Mouse (Mus musculus): ENCODE results near the gene Pcca.

The Pcca gene

GRCm38 (mm10) chr14:122862623-122863022 is 328.5 kb downstream of the Pcca start:
- no peak for DNase-seq

- DNase-seq = no peak
Measured at GRCm38 (mm10) chr14:122865462-122866129, 331.5 kb downstream of the Pcca start.

- no peak for DNase-seq
Measured at GRCm38 (mm10) chr14:122867531-122868285, 333.6 kb downstream of the Pcca start.

DNA sequence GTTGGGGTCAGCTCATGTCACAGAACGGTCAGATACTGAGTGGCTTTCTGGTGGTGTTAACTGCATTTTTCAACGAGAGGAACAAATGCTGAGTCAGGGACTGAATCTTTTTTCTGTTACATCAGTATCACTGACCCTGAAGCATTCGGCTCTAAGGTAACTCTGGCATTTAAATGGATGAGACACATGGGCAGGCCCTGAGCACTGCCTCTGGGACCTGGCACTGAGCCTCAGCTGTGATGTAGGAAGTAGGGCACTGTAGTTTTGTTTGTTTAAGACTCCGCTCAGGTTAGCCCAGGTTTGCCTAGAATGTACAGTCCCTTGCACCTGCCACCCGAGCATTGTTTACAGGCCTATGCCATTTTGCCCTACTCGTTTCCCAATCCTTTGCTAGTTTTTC is 335.7 kb downstream of the Pcca start:
- no peak for DNase-seq

DNA sequence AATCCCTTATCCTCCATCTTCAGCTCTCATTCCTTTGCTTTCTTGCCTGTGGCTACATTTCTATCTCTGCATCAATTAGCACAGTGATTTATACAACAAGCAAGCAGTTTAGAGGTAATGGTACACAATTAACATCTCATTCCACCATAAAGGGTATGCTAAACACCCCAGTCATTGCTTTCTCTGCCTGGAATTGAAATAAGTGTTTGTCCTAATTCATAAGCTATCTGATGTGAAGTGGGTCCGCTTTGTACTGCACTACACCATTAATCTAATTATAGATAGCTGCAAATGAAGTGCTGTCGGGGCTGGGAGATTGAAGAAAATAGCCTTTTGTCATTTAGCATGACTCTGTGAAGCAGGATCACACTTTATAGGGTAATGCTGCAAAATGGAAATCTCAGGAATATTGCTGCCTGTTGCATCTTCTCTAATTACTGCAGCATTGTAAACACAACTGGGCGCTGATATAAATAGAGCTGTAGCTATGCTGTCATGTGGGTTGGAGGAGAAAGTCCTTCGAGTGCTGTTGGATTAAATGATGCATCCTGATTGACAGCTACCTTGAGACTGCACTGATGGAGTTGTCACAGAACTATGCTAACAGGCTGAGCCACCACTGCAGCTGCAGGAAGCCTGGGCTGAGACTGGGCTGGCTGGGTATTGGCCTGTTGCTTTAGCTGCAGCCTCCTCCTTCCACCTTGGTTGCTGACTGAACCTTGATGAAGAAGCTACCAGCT is 337.9 kb downstream of the Pcca start:
- no peak for DNase-seq

DNA sequence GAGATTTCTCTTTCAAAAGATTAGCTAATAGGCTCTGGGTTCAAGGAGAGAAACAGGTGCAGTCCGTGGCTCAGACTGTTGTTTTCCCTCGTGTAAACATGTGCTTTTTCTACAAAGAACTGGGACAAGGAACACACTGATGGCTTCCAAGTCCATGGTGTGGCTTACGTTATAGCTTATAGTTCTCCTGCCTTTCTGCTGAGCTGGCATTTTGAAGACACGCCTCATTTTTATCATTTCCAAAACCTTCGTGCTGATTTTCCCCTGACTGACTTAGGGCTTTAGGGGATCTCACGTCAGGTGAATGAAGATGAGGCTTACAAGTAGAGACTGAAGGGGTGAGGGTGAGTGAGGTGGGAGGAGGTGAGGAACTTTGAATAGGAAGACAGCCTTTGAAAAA is 338.5 kb downstream of the Pcca start:
- no peak for DNase-seq

- DNase-seq = no peak
Measured at GRCm38 (mm10) chr14:122875056-122875455, 340.9 kb downstream of the Pcca start.

GRCm38 (mm10) chr14:122875636-122876035 is 341.5 kb downstream of the Pcca start:
- DNase-seq = no peak

GRCm38 (mm10) chr14:122876163-122876562 is 342.0 kb downstream of the Pcca start:
- peak; percentile 58 to 62 for DNase-seq

DNA sequence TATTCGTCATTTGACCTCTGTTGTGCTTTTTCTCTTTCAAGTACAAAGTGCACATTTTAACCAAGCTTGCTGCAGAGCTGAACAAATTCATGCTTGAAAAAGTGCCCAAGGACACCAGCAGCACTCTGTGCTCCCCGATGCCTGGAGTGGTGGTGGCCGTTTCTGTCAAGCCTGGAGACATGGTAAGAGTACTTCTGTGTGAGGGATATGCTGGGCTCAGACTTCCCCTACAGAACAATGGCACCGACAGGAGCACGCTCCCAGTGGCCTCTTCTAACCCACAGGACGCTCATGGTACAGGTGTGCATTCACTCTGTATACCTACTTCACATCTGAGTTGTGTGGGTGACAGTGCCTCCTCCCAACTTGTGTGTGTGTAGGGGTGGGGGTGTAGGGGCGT is 342.6 kb downstream of the Pcca start:
- DNase-seq = no peak

DNA sequence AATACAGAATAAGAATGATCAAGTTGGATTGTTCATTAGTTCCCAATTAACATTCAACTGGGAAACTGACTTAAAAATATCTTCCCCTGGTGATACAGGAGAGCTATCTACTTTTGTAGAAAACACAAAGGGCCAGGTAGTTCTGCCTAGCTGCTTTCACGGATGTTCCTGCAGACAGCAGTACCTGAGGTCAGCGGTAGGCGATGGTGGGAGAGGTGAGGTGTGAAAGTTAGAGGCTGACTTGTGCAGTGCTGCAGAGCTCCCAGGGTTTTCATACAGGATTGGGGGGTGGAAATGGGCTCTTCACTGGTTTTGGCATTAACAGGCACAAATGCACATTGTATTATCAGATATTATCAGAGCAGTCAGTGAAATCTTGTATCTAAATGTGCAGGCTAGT is 343.7 kb downstream of the Pcca start:
- no peak for DNase-seq

DNA sequence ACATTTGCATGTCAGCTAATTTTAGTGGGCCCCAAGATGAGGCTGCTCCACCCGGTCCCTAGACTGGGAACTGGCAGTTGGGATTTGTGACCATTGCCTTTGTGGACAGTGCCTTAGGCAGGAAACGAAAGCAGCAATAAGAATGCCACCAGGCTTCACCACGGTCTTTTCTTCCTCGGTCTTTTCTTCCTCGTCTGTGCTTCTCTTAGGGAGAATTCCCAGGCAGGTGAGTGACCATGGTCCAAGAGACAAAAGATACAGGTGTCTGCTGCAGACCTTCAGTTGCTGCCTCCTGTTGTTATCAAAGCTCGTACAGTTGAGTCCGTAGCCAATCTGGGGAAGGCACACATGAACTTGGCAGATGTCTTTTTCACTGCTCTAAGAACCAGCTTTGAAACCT is 346.2 kb downstream of the Pcca start:
- DNase-seq = no peak

- no peak for DNase-seq
Measured at GRCm38 (mm10) chr14:122881699-122882098, 347.6 kb downstream of the Pcca start.

DNA sequence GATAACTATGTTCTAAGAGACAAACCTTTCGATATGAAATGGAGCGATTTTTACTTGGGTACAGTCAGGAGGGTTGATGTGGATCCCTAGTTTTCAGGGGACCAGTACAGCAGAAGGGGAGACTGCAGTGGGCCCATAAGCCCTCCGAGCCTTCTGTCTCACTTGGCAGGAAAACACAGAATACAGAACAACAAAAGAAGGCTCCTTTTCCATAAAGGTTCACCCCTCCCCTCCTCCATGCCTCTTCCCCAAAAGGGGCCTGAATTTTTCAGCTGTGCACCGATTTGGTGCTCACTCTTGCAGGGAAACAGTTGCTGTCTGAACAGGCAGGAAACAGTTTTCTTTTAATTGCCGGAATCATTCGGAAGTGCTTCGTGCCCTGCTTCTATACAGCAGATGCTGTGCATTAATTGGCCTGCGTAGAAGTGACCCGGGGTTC is 348.1 kb downstream of the Pcca start:
- no peak for DNase-seq

- DNase-seq = no peak
Measured at GRCm38 (mm10) chr14:122882795-122883409, 348.8 kb downstream of the Pcca start.

- no peak for DNase-seq
Measured at GRCm38 (mm10) chr14:122883410-122883806, 349.3 kb downstream of the Pcca start.

GRCm38 (mm10) chr14:122883821-122884584 is 349.9 kb downstream of the Pcca start:
- DNase-seq = no peak

DNA sequence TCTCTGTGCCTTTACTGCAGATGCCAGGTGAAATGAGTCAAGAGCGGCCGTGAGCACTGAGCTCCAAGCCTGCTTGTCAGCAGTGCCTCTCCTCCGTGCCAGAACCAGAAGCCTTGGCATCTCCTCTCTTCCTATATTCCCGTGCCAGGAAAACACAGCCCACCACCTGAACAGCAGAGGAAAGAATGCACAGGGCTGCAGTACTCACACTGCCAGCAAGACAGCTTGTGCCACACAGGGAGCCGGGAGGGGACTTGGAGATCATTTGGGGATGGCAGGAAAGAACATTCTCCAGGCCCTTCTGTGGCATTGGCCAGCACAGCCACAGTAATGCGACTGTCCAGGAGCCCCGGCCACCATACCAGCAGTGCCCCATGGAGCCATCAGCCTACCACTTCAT is 351.8 kb downstream of the Pcca start:
- DNase-seq = no peak

GRCm38 (mm10) chr14:122887278-122887677 is 353.2 kb downstream of the Pcca start:
- DNase-seq = no peak

DNA sequence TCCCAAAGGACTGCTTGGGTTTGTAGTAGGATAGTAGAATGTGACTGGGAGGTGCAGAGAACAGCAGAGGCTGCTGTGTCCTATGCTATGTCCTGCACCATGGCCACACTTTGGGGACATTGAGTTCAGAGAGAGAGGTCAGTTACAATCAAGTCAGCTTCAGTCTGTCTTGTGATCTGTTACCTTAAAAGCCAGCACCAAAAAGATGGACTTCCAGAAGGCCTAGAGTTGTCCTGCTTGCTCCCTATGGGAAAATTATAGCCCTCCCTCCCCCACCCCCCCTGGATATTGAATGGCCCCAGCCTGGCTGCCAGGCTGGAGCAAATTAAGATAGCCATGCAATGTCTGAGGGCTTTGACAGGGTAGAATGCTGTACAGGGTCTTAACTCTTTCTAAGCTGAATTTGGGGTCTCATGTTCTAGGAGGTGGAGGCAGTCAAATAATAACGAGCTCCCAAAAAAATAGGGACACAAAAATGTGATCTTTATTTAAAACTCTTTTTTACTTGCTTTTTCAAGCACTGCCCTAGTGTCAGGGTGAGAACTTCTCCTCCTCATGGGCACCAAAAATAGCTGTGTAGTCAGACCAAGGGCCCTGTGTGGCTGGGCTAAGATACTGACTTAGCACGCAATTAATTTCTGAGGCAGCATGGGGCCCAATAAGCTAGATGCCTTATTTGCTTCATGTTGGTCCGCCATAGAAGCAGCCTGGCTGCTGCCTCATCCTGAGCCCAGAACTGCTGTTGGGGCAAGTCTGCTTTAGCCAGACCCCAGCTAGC is 353.8 kb downstream of the Pcca start:
- DNase-seq = no peak

DNA sequence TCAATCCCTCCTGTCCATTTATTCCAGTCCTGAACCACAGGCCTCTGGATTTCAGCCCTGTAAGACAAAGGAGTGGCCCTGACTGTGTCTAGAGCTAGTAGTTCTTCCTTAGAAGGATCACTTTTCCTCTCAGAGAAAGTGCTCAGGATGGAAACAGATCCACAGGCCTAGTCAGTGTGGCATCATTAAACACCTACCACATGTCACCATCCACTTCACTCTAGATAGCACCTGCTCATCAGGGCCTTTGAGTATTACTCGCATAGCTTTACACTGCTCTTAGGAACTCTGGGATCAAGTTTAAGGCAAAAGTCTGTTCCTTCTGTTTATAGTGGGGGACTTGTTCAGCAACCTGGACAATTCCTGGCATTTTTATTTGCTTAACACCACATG is 354.4 kb downstream of the Pcca start:
- no peak for DNase-seq

GRCm38 (mm10) chr14:122891470-122891968 is 357.4 kb downstream of the Pcca start:
- DNase-seq = no peak
